Mouse (Mus musculus) kidney, adult 11 months (tissue): ENCODE measurements around the gene Eif4e1b.

Experiments used
- DNase-seq: peaks from one replicate; pipeline ENCODE4 v3.0.0; 2022

Eif4e1b gene

DNA sequence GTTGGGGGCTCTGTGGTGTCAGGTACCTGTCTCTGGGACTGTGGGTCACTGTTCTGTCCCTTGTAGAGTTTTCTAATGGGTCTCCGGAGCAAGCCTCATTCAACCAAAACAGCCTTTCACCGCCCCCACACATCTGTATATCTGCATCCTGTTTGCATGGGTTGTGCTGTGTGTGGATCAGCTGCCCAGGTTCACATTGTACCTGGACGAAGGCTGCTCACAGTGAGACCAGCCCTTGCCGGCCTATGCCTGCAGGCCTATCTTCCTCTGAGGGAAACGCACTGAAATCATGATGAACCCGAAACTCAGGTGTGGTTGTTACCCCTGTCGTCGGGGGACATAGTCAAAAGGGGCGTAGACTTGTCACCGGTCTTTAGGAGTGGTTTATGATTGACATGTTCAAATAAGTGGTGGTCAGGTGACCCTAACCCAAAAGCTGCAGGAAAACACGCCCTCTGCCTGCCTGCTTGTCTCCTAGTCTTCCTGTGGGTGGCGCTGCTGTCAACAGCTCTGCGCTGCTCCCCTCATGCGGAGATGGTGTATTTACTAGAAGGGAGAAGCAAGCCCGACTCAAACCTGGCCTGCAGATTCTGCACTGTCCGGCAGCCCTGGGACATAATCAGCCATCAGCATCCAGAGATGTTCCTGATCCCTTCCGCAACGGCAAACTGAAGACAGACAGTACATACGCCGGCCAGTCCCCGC lies 21.5 kb downstream of the Eif4e1b start:
- DNase-seq = no peak

DNA sequence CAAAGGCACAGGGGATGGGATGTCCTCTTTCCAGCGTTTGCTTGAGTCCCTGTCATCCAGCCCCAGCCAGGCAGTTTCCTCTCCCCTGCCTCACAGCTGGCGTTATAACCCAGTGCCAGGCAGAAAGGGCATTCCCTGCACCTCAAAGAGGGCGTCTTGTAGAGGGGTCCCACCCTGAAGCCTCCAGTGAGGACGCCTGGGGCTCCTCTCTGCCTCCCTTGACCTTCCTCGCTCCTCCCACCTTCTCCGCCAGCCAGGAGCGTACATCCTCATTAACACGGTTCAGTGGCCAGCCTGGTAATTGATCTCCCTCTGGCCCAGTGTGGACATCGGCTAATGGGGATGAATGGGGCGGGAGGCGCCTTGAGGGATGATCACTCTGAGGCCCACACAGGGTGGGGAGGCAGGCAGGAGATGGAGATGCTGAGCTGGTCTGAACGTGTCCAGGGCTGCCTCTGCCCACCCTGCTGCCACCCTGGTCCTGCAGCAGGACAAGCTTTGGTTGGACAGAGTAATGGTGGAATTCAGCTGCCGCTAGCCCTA lies 22.7 kb downstream of the Eif4e1b start:
- DNase-seq = no peak

DNA sequence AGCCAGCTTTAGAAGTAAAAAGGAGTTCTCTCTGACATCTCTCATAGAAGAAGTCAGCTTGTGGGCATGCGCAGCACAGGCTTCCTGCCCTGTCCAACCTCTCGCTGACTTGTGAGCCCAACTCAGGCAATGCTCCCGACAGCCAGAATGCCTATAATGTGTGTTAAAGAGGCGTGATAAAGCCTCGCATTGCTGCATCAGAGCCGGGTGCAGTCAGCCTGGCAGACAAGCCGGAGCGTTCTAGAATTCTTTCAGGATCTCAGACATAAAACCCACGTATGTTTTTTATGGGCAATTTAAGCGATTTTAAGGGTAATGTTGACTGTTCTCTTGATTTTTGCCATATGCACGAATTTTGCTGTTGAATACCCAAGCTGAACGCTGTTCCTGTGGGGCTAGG lies 24.3 kb downstream of the Eif4e1b start:
- DNase-seq = no peak

DNA sequence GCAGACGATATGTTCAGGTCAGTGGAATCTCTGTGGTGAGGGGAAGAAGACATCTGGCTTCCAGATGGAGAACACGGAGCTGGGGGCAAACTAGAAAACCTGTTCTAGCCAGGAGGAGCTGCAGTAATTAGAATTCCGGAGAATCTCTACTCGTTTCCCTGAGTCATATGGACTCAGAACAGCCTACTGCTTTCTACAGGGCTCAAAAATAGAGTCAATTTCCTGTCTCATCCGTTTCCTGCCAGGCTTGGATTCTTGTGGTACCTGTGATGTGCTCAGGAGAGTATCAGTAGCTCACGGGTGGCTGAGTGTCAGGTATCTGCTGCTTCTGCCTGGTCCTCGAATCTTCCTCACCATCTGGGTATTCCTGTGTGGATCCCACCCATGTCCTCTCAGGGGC lies 27.7 kb downstream of the Eif4e1b start:
- DNase-seq = no peak

DNA sequence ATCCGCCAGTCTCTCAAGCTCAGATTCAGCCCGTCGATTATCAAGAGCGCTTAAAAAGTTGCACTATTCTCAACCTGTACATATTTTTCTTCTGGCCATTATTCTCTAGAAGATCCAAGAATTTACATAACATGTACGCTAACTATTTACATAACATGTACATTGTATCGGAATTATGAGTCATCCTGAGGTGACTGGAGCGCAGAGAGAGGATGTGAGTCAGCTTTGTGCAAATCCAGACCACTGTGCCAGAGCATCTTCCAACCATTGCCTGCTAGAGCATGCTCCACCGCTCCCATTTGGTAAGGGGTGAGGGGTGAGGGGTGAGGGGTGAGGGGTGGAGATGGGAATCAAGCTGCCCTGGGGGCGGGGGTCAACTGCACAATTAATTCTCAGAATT lies 29.6 kb downstream of the Eif4e1b start:
- no peak for DNase-seq

DNA sequence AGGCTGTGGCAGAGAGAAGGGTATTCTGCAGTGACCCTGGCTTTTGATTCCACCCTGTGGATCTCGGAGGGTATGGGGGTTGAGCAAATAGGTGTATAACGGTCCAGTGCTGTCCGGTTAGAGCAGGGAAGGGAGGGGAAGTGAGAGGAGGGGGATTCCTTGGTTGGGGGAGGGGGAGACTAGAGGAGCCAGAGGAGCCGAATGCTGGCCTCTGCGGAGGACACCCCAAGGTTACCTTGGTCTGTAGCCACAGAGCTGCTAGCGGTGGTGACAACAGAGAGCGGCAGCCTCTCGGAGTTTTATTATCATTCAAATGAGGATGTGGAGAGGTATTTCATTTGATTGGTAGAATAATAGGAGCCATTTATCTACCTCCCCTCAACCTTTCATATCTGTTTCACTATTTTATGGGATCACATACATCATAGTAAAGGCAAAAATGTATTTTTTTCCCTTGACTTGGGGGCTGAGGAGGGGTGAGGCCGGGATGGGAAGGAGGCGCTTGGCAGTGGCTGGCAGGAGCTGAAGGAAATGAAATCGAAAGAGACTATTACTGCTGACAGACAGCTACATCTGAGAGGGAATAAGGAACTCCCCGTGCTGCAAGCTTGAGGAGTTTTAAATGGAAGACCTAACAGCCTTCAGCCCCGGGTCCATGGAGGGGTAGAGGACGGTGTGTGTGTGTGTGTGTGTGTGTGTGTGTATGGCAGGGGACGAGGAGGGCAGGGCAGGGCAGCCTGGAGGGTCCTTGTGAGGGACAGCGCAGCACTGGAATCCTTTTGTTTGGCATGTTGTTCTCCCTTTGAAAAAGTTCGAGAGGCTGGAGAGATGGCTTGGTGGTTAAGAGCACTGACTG lies 34.8 kb downstream of the Eif4e1b start:
- no peak for DNase-seq

DNA sequence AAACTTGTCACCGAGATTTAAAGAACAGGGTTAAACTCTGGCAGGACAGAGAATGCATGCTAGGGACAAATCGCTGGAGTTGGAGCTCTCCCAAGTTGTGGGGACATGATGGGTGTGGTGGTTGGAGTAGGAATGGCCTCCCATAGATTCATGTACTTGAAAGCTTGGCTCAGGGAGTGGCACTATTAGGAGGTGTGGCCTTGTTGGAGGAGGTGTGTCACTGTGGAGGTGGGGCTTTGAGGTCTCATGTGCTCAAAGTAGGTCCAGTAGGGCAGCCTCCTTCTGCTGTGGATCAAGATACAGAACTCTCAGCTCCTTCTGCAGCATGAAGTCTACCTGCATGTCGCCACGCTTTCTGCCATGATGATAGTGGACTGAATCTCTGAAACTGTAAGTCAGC lies 37.3 kb downstream of the Eif4e1b start:
- DNase-seq = no peak

DNA sequence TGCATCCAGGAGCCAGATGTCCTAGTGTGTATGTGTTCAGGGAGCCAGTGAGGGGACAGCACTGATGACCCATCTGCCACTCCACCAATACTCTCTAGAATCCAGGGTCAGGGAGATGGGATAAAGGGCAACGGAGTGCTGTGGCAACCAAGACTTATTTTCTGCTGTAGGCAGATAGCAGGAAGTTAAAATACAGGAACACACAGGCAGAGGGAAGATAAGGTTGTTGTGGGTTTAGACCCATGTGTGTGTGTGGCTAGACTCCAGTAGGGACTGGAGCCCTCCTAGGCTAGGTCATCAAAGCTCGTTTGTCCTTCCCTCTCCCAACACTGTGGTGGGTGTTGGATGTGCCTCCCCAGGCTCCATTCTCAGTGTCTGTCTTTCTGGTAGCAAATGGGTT lies 38.1 kb downstream of the Eif4e1b start:
- DNase-seq = no peak

DNA sequence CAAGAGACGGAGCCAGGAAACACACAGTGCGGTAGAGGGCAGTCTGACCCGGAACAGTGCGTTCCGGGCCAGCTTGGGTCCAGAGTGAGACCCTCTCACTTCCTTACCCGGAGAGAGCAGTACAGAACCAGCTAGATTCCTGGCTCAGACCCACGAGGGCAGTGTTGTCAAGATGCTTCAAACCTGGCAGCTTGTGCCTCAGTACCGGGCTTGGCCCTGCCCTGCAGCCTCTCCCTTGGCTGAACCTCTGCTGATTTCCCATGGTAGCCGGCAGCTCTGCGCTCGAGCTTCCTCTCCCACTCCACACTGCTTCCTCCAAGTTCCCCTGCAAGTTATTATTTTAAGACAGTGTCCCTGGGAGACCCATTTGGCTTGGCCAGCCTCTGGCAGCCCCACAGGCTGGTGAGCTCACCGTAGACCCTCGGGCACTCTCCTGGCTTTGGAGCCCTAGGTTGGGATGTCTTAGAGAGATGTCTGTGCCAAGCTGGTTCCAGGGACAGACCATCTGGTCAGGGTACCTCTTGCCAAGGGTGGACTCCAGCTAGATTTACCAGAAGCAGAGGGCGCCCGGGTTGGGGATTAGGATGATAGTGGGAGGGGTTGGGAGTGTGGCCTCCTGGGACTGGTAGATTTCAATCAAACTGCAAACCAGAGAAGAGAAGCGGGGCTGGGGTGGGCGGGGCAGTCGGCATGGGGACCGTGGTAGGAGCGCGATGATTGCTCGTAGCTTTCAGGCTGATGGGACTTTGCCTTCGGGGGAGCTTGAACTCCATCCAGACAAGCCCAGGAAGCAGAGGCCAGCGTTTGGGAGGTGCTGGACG lies 40.5 kb downstream of the Eif4e1b start:
- peak; percentile 9 for DNase-seq

DNA sequence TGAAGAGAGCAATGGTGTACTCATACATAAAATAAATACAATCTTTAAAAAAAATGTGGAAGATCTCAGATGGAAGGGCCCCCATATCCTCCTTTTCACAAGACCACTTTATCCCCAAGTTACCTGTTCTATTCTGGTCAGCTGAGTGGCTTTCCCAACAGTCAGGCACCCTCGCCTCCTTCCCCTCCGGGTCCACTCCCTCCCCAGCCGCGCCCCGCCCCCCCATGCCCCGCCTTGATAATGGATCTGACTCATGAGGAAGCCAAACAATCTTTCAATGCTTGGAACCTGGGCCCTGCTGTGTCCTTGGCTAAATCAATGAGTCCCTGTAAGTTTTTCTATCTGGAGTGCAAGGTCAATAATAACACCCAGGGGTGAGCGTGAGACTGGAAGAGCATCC lies 44.2 kb downstream of the Eif4e1b start:
- DNase-seq = no peak

DNA sequence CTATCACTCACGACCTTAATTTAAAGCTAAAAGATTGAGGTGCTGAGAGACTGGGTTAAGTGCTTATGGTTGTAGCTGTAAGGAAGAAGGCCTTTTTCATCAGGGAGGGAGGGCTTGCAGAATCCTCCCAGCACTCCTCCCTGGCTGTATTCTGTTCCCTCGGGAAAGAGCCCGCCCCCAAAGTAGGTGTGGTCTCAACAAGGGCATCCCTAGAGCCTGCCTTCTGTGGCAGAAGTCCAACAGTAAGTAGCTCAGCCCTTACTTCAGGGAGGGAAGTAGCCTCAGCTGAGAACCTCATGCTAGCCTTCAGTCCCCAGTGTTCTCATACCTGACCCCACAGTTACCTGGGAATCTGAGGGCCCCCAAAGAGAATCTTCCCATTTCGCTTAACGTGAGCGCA lies 44.7 kb downstream of the Eif4e1b start:
- DNase-seq = peak; percentile 7

DNA sequence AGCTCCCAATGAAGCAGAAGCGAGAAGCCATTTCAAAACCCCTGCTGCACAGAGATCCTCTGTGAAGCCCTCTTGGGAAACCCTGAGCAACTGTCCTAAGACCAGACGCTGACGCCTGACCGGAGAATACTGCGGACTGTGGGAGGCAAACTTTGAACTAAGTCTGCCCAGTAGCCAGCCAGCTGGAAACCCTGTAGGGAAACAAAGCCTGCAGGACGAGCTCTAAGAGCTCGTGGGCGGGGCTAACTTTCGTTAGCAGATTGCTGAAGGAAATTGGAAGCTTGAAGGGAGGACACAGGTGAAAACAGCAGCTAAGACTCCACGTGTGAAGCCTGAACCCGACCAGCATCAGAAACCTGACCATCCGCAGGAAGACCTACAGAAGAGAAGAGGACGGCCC lies 45.7 kb downstream of the Eif4e1b start:
- peak; percentile 42 for DNase-seq

DNA sequence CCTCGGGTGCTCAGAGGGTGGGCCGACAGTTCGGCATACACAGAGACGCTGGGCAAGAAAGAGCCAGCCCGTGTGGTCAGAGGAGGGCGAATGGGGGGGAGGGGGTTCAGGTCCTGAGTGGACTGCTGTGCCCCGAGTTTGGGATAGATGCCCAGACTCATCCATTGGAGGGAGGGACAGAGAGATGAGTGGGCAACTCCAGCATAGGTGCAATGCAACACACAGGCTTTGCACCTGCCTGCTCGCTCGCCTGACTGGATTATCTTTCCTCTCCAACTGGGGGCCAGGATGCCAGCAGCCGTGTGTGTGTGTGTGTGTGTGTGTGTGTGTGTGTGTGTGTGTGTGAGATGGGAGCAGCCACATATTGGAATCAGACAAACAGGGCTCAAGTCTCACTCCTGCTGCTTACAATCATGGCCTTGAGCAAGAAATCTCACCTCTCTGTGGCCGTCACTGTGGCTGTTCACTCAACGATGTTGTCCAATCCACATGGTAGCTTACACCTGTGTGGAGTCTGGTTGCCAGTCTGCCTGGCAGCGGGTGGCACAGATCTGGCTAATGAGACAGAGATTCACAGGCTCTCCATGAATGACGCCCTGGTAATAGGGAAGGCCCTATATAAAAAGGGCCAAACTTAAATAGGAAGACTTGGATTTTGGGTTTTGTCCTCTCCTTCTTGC lies 52.7 kb downstream of the Eif4e1b start:
- no peak for DNase-seq

DNA sequence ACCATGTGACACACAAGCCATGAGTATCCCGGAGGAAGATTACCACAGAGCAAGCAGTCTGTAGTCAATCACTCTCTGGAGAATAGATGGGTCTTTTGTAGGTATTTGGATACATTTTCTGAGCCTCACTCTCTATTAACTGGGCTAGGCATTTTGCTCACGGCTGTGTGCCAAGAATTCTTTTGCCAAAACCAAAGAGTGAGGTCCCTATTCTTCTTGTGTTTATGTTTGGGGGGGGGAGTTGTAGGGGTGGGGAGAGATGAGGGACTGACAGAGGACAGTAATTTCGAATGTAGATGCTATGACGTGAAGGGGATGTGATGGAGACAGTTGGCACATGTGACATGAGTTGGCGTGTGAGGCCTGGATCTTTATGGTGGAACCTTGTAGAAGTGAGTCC lies 53.3 kb downstream of the Eif4e1b start:
- DNase-seq = no peak

DNA sequence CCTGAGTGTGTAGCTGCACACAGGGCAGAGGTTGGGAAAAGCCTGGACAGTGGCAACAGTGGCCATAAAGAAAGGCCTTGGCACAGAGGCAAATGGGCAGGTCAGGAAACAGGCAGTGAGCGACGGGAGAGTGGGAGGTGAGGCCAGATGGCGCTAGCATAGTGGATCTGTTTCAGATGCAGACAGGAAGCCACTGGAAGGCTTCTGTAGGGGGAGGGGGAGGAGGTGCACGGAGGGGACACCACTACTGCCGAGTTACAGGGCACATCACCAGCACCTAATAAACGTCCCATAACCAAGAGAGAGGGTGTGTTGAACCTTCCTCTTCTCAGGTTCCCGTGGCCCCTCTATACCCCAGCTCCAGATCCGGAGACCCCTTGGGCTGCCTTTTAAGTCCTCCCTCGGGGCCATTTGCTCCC lies 53.7 kb downstream of the Eif4e1b start:
- DNase-seq = no peak
